Mouse (Mus musculus) midbrain, embryonic 11.5 days (tissue): ENCODE data around the gene Mat1a. TPM values are rescaled to one million over a fixed set of nuclear protein-coding genes. Genes with fewer than 3 reads are reported as not detected.

Experiments used
- ATAC-seq: fragments of 200-750 bp; cut with Nextera tagmentation; 2 replicates; pipeline ENCODE4 v1.8.0; 2017; ENCODE audit warnings: moderate TSS enrichment, moderate library complexity; ENCODE audit not compliant: low FRiP score
- DNase-seq: peaks from one replicate; pipeline ENCODE4 v3.0.0; 2015; ENCODE audit warnings: low spot score; ENCODE audit errors: missing footprints
- H3K27ac ChIP-seq: fragments of 300-500 bp; sonication (generic); 2 replicates; pipeline ENCODE4 v1.5.1; 2014; ENCODE audit warnings: low read depth, low read length
- H3K27me3 ChIP-seq: fragments of 300-500 bp; sonication (generic); 2 replicates; pipeline ENCODE4 v1.6.1; 2014; ENCODE audit warnings: mild to moderate bottlenecking, low read length, moderate library complexity, mixed read lengths; ENCODE audit not compliant: control insufficient read depth, insufficient read depth
- H3K36me3 ChIP-seq: fragments of 300-500 bp; sonication (generic); 2 replicates; pipeline ENCODE4 v1.6.1; 2014; ENCODE audit warnings: mild to moderate bottlenecking, low read length, moderate library complexity, mixed read lengths; ENCODE audit not compliant: control insufficient read depth, insufficient read depth
- H3K4me1 ChIP-seq: fragments of 300-500 bp; sonication (generic); 2 replicates; pipeline ENCODE4 v1.6.1; 2014; ENCODE audit warnings: low read length; ENCODE audit not compliant: control insufficient read depth, insufficient read depth
- H3K4me2 ChIP-seq: fragments of 300-500 bp; sonication (generic); 2 replicates; pipeline ENCODE4 v1.6.1; 2014; ENCODE audit warnings: mild to moderate bottlenecking, moderate library complexity
- H3K4me3 ChIP-seq: fragments of 300-500 bp; sonication (generic); 2 replicates; pipeline ENCODE4 v1.5.1; 2014; ENCODE audit warnings: low read depth, low read length
- H3K9ac ChIP-seq: fragments of 300-500 bp; sonication (generic); 2 replicates; pipeline ENCODE4 v1.6.1; 2014; ENCODE audit warnings: low read length
- H3K9me3 ChIP-seq: fragments of 300-500 bp; sonication (generic); 2 replicates; pipeline ENCODE4 v1.6.1; 2016; ENCODE audit warnings: low read length; ENCODE audit not compliant: control insufficient read depth
- WGBS: fragments of 180-500 bp; shearing (Covaris S2); extraction: QIAGEN DNeasy Blood & Tissue Kit; methylation state at CpG from one replicate; pipeline ENCODE4 v1.1.7; 2014; 5-methylcytosine and 5-hydroxymethylcytosine counted together
- polyA plus RNA-seq: library from polyadenylated mRNA; unstranded; fragments of >200 nt; fragmentation: Nextera tagmentation; extraction: Ambion mirVana; gene quantifications from 2 replicates; pipeline ENCODE4 v1.2.1, GENCODE M21; 2014

Gene Mat1a
- not detected in 2 replicates for polyA plus RNA-seq

DNA sequence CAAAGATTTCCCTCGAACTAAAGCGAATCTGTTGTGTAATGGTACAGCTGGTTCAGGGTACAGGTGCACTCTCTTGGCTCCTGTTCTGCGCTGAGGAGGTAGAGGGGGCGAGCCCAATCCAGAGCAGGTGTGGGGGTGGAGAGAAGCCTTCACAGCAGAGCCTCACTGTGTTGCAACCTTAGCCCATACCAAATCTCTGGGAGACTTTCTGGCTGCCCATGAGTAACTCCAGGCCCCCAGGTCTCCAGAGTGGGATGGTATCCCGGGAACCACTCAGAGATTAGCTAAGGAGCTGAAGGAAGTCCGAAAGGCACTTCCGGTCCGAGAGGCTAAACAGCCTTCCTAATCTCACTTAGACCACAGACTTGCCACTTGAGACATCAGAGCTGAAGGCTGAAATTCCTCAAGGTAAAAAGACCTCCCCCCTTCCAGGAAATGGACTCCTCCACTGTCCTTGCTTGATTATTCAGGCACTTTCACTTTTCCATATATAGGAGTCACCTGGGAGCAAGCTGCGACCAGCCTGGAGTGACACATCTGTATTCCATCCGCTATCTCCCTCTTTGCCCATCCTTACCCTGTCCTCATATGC is at the start of gene Mat1a:
Gene Mat1a (plus strand): TSS at position 183 of the 592 bp plus-strand sequence.
- WGBS, result 76% methylated on average over 10 of the region's 10 CpGs
- H3K9ac ChIP-seq, result no peak within 1 kb of the TSS
- no peaks in the 10 kb centered on the region for H3K36me3 ChIP-seq
- H3K4me1 ChIP-seq, result no peaks in the 10 kb centered on the region
- DNase-seq (no peak), ATAC-seq (no peak)
- H3K4me2 ChIP-seq, result no peak within 1 kb of the TSS
- no peak within 1 kb of the TSS for H3K4me3 ChIP-seq
- H3K27ac ChIP-seq, result no peak within 1 kb of the TSS
- H3K27me3 ChIP-seq, result no peaks in the 10 kb centered on the region
- no peaks in the 10 kb centered on the region for H3K9me3 ChIP-seq

DNA sequence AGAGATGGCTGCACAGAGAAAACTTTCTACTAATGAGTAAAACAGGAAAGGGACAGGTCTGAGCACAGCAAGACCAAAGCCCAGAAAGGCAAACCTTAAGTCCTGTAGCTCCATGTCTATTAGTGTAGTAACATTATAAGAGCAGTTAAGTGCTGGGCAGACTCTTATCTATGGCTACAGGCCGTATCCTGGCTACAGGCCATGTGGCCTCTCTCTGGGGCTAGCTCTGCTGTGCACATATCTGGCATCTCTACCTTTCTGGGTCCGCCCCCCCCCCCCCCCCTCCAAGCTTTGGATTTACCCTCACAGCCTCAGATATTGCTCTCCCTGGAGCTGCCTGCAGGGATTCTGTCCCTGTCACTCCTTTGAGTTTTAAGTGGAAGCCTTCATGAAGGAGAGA is 39.7 kb upstream of the Mat1a start:
- H3K27me3 ChIP-seq, result no peaks in the 10 kb centered on the region
- no peak overlapping the region for H3K9ac ChIP-seq
- no peaks in the 10 kb centered on the region for H3K36me3 ChIP-seq
- DNase-seq, result no peak
- no peak overlapping the region for H3K4me3 ChIP-seq
- no peaks in the 10 kb centered on the region for H3K4me1 ChIP-seq
- ATAC-seq, result no peak
- no peaks in the 10 kb centered on the region for H3K9me3 ChIP-seq
- WGBS, result 69% methylated on average over 2 of the region's 2 CpGs
- H3K4me2 ChIP-seq, result no peak overlapping the region
- H3K27ac ChIP-seq, result no peak overlapping the region

DNA sequence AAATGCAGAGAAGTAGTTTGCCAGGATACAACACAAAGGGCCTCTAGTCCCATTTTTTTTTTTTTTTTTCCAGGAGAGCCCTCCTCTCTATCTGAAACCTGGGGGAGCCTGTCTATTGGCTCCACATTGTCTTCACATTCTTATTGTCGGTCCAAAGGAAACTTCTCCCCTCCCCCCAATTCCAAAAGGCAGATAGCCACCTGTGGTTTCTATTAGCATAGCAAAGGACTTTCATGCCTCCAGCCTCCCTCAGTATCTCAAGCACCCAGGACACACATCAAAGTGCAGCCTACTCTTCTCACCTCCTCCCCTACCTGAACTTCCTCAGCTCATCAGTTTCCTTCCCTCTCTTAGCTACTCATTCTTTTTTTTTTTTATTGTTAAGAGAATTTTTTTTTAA is 38.4 kb upstream of the Mat1a start:
- no peaks in the 10 kb centered on the region for H3K36me3 ChIP-seq
- no peaks in the 10 kb centered on the region for H3K27me3 ChIP-seq
- H3K9me3 ChIP-seq, result no peaks in the 10 kb centered on the region
- H3K4me3 ChIP-seq, result no peak overlapping the region
- 6% methylated on average over 1 of the region's 1 CpGs for WGBS
- no peak overlapping the region for H3K9ac ChIP-seq
- no peaks in the 10 kb centered on the region for H3K4me1 ChIP-seq
- DNase-seq, result peak; percentile 77
- ATAC-seq, result no peak
- H3K27ac ChIP-seq, result no peak overlapping the region
- no peak overlapping the region for H3K4me2 ChIP-seq

DNA sequence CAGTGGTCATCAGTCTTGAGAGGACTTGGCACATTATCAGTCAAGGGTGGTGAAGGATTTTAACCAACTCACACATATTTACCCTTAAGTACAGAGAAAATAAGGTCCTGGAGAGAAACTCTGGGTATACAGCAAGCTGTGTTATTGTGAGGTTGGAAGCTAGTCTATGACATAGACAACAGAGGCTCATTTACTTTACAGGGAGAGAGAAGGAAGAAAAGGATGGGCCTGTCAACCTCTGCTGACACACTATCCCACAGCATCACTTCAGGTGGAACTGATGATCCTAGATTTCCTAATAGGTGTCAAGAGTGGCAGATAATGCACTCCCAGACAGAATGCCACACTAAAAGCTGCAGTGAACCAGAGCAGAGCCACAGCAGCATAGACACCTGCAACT is 35.7 kb upstream of the Mat1a start, which contains the start of gene Dydc2:
Gene Dydc2 (minus strand): TSS at position 101 of the 400 bp plus-strand sequence.
- ATAC-seq, result no peak
- Histone ChIP-seq H3K27me3 (no peaks in the 10 kb centered on the region), H3K4me3 (no peak within 1 kb of the TSS), H3K9ac (no peak within 1 kb of the TSS), H3K27ac (no peak within 1 kb of the TSS), H3K36me3 (no peaks in the 10 kb centered on the region), H3K4me2 (no peak within 1 kb of the TSS), H3K4me1 (no peaks in the 10 kb centered on the region), H3K9me3 (no peaks in the 10 kb centered on the region)
- no peak for DNase-seq

DNA sequence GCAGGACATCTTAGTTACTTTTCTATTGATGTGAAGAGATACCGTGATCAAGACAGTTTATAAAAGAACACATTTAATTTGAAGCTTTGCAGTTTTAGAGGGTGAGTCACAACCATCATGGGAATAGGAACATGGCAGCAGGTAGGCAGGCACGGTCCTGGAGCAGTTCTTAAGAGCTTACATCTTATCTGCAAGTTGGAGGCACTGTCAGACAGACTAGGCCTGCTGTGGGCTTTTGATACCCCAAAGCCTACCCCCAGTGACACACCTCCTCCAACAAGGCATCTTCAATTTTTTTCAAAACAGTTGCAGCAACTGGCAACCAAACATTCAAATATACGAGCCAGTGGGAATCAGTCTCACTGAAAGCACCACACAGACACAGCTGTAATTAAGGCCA is 34.5 kb upstream of the Mat1a start:
- Histone ChIP-seq H3K36me3 (no peaks in the 10 kb centered on the region), H3K9me3 (no peaks in the 10 kb centered on the region), H3K27me3 (no peaks in the 10 kb centered on the region), H3K27ac (no peak overlapping the region), H3K9ac (no peak overlapping the region), H3K4me1 (no peaks in the 10 kb centered on the region), H3K4me3 (no peak overlapping the region), H3K4me2 (no peak overlapping the region)
- ATAC-seq, result no peak
- no peak for DNase-seq
- whole genome bisulfite sequencing, result 72% methylated on average over 3 of the region's 3 CpGs

DNA sequence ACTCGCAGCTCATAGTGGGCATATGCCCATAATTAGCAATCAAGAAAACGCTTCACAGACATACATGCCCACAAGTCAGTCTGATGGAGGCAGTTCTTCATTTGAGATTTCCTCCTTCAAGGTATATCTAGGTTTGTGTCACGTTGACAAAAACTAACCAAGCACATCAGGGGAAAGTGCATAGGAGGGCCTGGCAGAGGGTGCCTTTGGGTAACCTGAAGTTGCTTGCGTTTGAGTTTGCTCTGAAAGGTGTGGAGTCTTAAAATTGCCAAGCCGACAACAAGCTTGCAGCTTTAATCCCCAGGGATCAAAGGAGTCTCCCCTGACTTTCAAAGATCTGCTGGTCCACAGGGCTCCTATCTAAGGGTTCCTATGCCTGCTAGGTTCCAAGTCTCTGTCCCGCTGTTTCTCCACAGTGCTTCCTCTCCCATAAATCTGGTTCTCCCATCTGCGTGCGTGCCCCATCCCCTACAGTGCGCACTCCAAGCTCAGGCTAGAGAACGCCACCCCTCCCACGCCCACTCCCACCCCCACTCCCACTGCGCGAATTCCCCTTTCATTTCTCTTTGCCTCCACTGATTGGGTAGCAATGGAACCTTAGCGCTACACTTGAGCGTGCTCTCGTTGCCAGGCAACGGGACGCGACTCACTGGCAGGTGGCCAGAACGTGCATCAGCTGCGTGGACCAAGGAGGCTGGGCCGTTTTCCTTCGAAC is 32.4 kb upstream of the Mat1a start, which contains the start of gene Dydc1:
Gene Dydc1 (plus strand): TSS at position 683 of the 715 bp plus-strand sequence.
- Histone ChIP-seq H3K27ac (no peak within 1 kb of the TSS), H3K36me3 (no peaks in the 10 kb centered on the region), H3K4me2 (peak within 1 kb of the TSS; percentile 63), H3K27me3 (no peaks in the 10 kb centered on the region), H3K4me3 (peak within 1 kb of the TSS; percentile 40), H3K4me1 (no peaks in the 10 kb centered on the region), H3K9me3 (no peaks in the 10 kb centered on the region), H3K9ac (0 out of 2 replicates have a peak within 1 kb of the TSS, but pooled peaks have one; percentile 20)
- DNase-seq, result peak; percentile 96
- WGBS, result 13% methylated on average over 23 of the region's 23 CpGs
- ATAC-seq, result peak; percentile 92

DNA sequence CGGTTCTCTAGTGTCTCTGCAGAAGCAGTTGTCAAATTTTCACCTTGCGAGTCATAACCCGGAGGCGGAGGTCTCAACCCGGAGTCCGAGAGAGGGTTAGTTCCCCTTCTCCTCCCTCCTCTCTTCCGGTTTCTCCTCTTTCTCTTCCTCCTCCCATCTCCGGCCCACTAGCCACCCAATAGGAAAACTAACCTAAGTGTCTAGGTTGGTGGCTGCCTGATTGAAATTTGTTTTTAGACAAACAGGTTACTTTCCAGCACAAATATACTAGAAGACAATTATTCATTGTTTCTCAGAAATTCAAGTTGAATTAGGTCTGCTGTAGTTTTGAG is 31.9 kb upstream of the Mat1a start:
- no peak; the same call in 1 of the 2 replicates for ATAC-seq
- Histone ChIP-seq H3K4me3 (peak overlapping the region; percentile 40), H3K9ac (0 out of 2 replicates have a peak overlapping the region, but pooled peaks have one; percentile 20), H3K4me1 (no peaks in the 10 kb centered on the region), H3K27me3 (no peaks in the 10 kb centered on the region), H3K36me3 (no peaks in the 10 kb centered on the region), H3K27ac (no peak overlapping the region), H3K9me3 (no peaks in the 10 kb centered on the region), H3K4me2 (peak overlapping the region; percentile 63)
- 1% methylated on average over 8 of the region's 8 CpGs for WGBS
- DNase-seq, result no peak

DNA sequence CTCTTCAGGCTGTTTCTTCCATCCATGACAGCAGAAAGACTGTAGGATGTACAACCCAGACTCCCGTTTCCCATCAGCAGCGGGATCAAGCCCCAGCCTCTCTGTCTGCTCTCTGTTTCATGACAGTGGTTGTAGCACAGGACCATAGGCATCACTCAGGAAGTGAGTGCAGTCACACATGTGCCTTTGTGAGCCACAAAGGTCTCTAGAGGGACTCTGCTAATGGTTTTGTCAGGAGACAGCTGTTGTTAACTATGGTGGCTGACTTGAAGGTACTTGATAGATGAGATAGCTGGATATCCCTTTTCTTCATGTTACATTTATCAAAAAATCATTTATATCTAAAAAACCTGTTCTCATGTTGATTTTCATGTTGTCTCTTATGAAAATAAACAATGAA is 22.4 kb upstream of the Mat1a start:
- Histone ChIP-seq H3K36me3 (no peaks in the 10 kb centered on the region), H3K4me3 (no peak overlapping the region), H3K4me2 (no peak overlapping the region), H3K9me3 (no peaks in the 10 kb centered on the region), H3K9ac (no peak overlapping the region), H3K27ac (no peak overlapping the region), H3K27me3 (no peaks in the 10 kb centered on the region), H3K4me1 (no peaks in the 10 kb centered on the region)
- no peak for ATAC-seq
- no peak for DNase-seq
- 89% methylated on average over 2 of the region's 2 CpGs for WGBS

DNA sequence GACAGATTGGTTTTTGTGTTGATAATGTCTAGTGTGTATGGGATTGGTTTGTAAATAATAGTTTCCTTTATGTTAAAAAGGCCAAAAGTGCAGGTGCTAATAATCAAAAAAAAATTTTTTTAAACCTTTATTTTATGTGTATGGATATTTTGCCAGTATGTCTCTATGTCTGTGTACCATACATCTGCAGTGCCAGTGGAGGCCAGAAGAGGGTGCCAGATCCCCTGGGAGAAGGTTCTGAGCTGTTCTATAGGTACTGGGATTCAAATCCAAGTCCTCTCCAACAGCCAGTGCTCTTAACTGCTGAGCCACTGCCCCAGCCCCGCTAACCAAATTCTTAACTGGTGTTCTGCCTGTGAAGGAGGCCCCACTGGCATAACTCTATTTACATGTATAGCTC is 17.3 kb upstream of the Mat1a start:
- no peak for ATAC-seq
- Histone ChIP-seq H3K4me1 (no peaks in the 10 kb centered on the region), H3K9me3 (no peaks in the 10 kb centered on the region), H3K9ac (no peak overlapping the region), H3K4me2 (no peak overlapping the region), H3K4me3 (no peak overlapping the region), H3K27ac (no peak overlapping the region), H3K27me3 (no peaks in the 10 kb centered on the region), H3K36me3 (no peaks in the 10 kb centered on the region)
- no peak for DNase-seq
- 79% methylated on average over 1 of the region's 1 CpGs for WGBS
